Mouse (Mus musculus) megakaryocyte, adult 5-6 weeks (primary cell): ENCODE measurements at regions not wholly inside any gene's neighbourhood (a gene's known extent, or its start where the extent isn't known, plus 50 kb on each side); places are given as distances from the start of the nearest gene placed in this dataset.

Source experiments
- ATAC-seq: 2 replicates; pipeline ENCODE4 v1.8.0; 2016; ENCODE audit warnings: mild to moderate bottlenecking, inconsistent platforms; ENCODE audit not compliant: poor library complexity, severe bottlenecking

DNA sequence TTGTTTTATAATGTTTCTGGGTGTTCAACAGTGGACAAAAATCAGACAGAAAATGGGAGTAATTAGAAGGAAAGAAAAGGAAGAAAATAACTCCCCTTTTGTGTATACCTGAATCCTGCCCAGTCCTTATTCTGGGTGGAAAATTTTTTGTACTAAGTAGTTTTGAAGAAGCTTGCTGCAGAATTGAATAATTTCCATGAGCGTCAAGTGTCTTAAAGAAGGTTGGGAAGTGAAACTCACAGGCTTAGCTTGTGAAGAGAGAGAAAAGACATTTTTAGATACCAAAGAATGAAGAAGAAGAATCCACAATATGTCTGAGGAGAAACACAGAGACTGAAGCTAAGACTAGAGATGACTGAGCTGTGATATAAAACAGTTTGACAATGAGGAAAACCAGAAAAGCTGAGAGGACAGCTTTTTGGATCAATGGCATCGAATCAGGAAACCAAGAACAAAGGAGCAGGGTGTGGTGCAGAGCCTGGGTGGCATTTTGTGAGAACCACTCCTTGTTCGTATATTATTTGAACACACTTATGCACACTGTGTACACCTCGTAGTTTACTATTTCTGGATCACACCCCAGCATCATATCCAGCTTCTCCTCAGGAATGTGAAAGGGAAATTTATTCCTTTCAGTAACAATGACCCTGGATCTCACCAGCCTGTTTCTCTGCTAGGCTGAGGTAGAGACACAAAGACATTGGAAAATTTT, 221.9 kb downstream of the Gm9733 start:
- no peak for ATAC-seq

DNA sequence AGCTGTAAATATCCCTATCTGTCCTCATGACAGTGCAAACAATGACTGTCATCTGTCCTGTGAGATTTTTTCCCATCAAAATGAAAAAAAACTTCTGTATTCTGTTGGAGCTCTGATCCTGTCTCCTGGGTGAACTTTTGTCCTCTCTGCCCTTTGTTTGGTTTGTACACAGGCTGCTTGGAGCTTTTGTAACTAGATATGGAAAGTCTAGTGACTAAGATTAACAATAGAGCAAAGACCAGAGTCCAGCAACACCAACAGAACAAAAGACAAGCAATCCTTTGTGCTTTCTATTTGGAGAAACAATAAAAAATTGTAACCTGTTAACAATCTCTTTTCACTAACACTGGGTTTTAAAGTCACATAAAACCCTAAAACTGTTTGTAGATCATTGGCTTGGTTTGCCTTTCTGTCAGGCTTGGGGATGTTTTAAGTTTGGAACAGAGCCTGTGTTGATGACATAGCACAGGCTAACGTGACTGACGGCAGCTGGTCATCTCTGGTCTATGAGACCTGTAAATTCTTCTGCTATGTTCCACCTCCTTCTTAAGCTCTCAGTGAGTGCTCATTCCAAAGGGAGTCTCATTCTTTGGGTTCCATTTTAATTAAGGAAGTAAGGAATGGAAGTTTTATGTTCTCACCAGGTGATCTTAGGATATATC, 219.8 kb downstream of the Gm9733 start:
- no peak for ATAC-seq

DNA sequence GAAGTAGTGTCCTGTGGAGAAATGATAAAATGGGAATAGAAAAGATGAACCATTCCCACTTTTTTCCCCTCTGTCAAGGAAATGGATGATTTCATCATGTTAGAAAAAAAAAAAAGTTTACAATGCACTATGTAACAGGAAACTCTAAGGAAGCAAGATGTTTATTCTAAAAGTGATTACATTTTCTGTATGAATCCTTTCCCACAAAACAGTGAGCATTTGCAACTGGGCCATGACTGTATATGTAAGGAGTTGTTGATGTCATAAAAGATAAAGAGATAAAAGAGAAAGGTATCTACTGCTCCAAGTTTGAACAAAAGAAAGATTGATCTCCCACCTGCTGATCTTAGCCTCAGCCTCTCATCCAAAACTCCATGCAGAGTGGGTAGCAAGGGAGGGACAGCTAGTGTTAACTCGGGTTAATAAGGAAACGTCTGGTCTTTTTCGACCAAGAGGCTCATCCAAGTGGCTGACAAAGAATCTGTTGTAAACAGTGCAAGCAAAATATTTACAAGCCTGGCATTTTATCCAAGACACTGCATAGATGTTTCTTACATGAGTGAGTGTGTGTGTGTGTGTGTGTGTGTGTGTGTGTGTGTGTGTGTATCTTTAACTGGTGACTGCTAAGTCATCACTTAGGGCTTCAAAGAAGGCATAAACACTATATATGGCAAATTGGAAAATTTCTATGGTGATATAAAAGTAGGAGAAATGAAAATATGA, 213.3 kb downstream of the Gm9733 start:
- no peak for ATAC-seq

DNA sequence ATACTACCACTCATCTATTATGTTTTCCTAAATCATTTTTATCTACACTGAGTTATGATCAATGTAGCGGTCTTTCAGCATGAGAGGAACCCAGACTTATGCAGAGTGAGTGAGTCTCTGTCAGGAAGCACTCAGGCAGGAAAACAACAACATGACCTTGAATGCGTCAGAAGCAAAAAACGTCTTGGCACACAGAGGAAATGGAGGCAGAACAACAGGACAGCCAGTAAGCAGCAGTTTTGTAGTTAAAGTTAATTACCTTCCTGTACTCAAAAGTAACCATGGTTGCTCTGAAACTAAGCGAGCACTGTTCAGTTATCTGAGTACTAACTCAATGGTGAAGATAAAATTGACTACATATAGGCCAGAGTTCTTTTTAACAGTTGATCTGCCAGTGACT, 205.4 kb downstream of the Gm9733 start:
- ATAC-seq: no peak

DNA sequence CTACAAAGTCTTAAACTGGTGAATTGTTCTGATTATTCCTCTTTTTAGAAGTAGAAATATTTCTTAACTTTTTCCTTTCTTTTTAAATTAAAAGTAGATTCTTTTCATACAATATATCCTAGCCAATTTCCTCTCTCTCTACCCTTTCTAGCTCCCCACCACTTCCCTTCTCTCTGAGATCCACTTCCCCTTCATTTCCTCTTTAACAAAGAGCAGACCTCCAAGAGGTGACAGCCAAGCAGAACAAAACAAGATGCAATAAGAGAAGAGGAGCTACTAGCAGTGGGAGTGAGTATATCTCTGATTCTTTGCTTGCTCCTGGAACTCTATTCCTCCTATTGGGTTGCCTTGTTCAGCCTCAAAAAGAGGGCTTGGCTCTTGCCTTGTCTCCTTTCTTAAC, 203.7 kb downstream of the Gm9733 start:
- ATAC-seq: peak; percentile 58

DNA sequence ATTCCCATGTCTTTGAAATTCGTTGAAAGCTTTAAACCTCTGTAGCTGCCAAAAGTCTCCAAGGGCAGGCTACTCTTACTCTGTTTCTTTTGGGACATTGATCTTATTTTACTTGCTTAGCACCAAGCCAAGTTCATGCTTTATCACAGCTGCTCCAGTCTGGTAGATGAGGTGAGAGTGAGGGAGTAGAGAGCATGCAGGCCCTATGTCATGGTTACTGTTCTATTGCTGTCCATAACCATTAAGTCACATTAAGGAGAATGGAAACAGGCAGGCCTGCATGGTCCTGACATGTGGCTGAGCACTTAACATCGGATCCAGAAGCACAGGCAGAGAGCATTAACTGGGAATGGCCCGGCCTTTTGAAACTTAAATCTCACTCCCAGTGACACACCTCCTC, 203.1 kb downstream of the Gm9733 start:
- no peak for ATAC-seq

DNA sequence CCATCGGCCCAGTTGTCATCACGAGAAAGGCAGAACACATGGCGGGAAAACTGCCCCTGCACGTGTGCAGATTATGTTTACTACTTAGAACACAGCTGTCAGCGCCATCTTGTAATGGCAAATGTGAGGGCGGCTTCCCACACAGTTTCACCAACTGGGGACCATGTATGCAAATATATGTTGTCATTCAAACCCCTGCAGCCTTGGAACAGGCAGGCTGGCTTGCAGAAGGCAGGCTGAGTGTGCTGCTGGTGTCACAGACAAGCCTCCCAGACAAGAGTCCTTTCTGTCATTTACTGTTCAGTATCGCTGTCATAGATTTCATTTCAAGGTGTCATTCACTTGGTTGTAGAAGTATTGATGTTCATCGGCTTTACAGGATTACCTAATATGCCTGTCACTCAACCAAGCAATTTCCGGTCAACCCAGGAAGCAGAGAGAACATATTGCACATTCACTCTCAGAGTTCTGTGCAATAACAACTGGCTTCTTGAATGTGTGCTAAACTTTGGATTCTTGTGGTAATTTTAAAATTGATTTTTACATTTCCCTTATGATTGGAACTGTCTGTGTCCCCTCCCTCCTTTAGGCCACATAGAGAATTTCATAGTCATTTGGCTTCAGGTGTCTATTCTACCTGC, 202.3 kb downstream of the Gm9733 start:
- peak; percentile 61 for ATAC-seq

DNA sequence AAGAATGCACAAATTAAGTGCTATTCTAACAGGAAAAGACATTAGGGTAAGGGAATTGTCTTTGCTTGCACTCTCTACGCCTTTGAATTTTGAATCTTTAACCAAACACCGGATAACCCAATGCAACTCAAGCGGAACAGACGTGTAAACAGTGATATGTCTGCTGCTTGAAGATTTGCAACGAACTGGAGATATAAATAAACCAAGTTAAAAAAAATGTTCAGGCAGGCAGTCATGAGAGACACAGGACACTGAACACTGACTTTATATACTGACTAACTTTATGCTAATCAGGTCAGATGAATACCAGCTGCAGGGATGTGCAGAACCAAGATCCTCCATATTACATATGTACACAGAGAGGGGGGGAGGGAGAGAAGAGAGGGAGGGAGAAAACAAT, 200.0 kb downstream of the Gm9733 start:
- no peak for ATAC-seq

DNA sequence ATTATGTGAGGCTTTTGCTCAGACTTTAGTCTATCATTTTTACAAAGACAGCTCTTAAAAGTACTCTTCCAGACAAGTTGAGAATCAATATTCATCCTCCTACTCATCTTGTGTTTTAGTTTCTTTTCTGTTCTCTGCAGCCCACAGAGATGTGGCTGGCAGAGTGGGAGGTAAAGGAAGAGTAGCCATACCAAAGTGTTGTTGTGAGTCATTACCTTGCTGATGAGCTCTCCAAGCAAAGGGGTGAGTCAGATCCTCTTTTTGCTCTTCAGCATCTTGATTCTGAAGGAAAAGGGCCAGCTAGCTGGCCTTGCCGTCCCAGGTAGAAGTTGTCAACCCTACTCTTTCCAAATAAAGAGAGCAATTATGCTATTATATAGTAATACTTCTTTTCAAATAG, 192.6 kb downstream of the Gm9733 start:
- ATAC-seq: no peak

DNA sequence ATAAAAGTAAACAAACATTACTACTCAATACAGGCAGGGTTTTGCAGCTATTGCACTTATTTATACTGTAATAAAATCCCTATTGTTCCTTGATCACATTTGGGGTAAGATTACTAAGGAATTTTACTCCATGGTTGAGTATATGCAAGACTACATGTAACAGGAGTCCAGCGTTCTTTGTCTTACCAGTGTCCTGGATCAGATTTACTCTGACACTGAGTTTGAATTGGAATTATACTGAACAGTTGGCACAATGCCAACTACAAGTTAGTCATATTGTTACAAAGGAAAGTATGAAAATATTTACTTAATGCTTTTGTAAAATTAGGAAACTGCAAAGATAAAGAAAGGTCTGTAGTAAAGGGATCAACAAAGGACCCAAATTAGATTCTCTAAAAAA, 178.4 kb downstream of the Gm9733 start:
- ATAC-seq: no peak

DNA sequence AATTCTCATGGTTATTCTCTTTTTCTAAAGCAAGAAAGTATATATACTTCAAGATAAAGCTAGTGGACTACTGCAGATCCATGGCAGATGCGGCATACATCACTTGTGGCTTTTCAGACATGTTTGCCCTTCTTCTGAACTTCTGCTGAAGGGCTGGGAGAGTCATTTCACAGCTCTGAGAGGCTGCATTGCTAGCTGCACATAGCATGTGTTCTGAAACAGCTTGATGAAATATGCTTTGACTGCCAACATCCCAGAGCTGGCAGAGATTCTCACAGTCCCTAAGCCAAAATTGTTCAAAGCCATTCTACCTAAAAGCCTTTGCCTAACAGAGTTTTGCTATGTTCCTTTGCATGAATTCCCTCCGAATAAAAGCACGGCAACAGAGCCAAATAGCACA, 177.9 kb downstream of the Gm9733 start:
- ATAC-seq: no peak

DNA sequence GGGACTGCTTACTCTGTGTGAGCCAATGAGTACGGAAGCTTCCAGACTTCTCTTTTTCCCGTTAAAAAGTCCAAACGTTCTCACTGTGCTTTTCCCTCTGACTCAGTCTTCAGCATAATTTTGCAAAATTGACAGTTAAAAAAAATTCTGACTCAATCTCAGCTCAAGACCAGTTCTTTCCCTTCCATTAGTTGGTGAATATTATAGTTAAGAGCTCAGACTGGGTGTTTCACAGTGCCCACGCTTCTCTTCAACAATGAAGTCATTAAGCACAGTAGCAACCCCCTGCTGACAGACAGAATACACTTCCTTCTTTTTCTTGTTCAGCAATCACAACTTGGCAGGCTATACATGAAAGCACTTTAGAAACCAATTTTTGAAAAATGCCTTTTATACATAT, 175.4 kb downstream of the Gm9733 start:
- 0 out of 2 replicates have a peak, but pooled peaks have one; percentile 33 for ATAC-seq

DNA sequence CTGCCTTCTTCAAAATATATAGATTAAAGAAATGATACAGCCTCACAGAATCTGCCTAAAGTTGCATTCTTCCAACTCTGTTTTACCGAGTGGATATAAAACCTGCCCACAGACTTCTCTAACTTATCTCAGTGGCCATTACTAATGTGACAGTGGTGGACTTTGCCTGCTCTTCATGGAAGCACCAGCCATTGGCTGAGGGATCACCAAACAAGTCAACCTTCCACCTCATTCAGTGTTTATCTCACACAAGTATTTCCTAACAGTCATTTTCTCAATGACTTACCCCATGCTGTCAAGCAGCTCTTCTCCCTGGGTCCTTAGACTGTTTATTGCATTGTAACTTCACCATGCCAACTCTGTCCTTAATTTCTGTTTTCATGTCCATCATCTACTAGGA, 174.3 kb downstream of the Gm9733 start:
- no peak for ATAC-seq

DNA sequence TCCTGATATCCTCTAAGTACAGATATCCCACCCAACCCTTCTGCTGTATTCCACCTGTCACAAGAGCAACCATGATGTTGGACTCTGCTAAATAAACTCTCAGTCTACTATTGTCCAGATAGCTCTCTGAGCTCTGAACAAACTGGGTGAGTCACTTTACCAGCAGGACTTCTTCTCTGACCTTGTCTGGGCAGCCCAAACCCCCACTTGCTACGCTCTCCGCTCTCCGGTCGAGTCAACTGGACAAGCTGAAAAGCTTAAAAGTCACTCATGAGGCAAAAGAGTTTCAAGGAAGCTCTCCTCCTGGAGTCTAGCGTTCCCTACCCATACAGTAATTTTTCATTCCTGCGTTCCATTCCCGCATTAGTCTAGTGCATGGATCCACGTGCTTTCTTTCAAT, 173.2 kb downstream of the Gm9733 start:
- ATAC-seq: no peak

DNA sequence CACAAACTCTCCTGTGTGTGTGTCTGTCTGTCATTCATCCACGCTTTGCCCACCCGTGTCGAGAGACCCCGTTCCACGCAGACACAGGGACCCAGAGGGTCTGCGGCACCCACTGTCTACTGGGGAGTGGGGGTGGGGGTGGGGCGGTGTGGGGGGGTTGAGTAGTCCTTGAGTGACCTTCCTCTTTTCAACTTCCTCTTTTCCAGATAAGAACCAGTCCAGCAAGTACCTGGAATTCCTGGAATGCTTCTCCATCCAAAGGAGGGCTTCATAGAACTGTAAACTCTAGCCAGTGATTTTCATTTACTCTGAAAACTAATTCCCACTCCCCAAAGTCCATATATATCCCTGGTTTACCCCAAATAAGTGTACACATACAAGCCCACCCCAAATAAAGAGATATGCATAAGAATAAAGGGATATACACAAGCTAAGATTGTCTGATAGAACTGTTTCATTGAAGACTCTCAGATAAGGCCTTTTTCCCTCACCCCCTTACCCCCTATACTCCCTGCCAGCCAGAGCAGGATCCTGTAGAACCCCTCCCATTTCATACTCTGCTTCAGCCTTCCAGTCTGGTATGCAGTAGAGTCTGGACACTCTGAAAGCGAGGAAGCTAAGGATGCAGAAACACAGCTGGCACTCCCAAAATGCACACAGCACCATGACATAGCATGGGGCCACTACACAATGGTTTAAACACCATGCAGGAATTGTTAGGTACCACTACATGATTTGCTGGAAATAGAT, 172.0 kb downstream of the Gm9733 start:
- peak; percentile 54; the same call in 1 of the 2 replicates for ATAC-seq

DNA sequence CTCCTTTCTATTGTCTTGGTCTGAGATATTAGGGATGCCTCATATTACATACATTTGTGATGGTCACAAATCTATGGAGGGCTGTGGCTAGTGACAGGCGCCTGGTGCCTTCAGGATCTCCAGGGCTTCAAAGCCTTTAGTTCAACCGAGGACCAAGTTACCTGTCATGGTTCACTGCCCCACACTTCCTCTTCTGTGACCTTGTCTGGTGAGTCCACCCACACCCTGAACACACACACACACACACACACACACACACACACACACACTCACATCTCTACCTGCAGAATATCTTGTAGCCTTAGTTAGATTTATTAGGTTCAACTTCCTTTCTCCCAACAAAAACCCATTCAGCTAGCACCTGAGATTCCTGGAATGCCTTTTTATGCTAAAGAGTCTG, 156.3 kb downstream of the Gm9733 start:
- ATAC-seq: no peak

DNA sequence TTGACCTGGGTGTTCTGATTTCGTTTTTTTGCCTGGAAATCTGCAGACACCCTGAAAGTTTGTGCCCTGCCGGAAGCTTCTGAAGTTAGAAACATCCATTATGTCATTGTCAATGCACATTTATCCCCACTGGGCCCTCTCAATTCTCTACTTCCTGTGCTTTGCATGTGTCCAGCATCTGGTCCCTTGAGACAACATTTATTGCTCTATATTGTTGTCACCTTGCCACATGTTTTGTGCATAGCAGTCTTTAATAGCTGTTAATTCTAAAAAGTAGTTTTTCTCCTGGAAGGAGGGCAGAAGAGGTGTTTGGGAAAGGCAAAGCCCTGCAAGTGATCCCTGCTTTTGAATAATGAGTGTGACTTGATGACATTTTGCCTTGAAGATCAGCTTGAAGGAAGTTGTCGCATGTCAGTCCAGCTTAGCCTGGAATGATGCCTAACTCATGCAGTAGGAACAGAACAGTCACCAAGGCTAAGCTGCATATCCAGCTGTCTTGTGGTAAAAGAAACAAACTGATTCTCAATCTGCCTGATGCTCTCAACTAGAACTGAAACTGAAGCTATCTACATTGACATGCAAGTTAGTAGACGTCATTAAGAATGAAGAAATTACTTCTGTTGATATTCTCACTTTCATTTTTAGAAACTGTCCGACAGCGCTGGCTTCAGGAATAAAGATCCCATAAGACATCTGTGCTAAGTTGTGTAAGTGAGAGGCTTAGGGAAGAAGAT, 152.9 kb downstream of the Gm9733 start:
- ATAC-seq: peak; percentile 70

DNA sequence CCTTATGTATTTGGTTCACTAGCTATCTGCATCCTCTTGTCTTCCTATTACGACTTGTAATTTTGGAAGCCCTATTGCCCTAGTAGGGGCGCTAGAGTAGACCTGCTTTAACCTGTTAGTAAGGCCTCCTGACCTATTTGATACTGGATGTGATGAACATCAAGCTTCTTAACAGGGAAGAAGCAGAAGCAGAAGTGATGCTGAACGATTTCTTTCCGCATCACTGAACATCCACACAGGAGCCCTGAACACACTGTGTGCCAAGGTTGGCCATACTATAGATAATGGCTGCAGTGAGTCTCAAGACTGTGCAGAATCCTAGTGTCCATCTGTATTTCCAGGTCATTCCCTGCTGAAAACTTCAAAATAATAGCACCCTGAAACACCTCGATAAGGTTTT, 151.0 kb downstream of the Gm9733 start:
- no peak for ATAC-seq

DNA sequence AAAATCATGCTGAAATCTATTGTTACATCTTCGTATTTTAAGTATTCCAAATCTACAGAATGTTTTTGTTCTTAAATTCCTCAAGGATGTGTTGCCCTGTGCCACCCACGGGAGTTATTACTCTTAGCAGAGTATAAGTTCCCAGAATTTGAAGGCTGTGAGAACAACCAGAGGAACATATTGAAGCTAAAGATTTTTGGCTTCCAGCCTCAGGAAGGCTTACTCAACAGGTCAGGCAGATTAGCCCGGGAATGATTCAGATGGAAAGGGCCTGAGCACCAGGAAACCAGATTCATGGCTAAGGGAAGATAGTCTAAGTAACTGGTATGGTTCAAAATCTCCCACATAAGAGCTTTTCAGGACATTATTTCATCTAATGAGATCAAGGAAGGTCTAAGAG, 145.4 kb downstream of the Gm9733 start:
- ATAC-seq: no peak

DNA sequence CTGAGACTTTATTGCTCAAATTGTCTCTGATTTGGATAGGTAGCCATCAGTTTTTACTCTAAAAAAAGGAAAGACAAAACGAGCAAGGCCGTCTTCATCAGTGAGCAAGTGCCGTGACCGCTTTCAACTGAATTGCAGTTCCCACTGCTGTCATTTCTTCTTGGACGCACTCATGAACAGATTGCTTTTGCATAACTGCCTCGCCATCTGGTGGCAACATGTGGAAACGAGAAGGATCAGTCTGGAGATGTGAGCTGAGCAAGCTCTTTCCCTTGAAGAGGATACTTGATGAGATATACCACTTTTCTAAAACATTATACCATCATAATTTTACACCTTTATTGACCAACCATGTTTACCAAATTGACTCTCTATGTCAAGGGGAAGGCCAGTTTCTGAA, 137.7 kb downstream of the Gm9733 start:
- peak; percentile 94 for ATAC-seq
